Mouse (Mus musculus) testis, adult 2 months (tissue): Measurements from ENCODE around the gene S100a9.

Experiments
- CTCF ChIP-seq: fragments of 200-500 bp; IDR thresholded peaks from 2 replicates; pipeline ENCODE4 v1.5.1; 2012; ENCODE audit warnings: low read depth, mild to moderate bottlenecking, inconsistent platforms, low read length, moderate library complexity; ENCODE audit not compliant: control insufficient read depth, insufficient read depth, insufficient replicate concordance
- POLR2A ChIP-seq: fragments of 200-500 bp; IDR thresholded peaks from 2 replicates; pipeline ENCODE4 v1.6.1; 2012; ENCODE audit warnings: low read depth, mild to moderate bottlenecking, inconsistent platforms, low read length, moderate library complexity; ENCODE audit not compliant: control insufficient read depth

GRCm38 (mm10) chr3:90649832-90650231, 45.7 kb downstream of the S100a9 start:
- no peak for TF ChIP-seq CTCF
- no peak for TF ChIP-seq POLR2A
